Mouse (Mus musculus) liver, embryonic 11.5 days (tissue): Measurements from ENCODE around the gene Popdc3. TPM values are rescaled to one million over a fixed set of nuclear protein-coding genes. Genes with fewer than 3 reads are reported as not detected.
A peak's percentile ranks its signal among the peaks of the same experiment; 100 is the strongest.
"Not testable (repeated sequence)": the region's sequence is repeated elsewhere in the genome, so short reads cannot be mapped to it uniquely, and the experiment has no call there.

ENCODE experiments used
- ATAC-seq: fragments of 200-750 bp; cut with Nextera tagmentation; replicated peaks from 2 replicates; pipeline ENCODE4 v1.8.0; 2017; ENCODE audit warnings: moderate number of reproducible peaks, mild to moderate bottlenecking, moderate TSS enrichment, moderate library complexity; ENCODE audit not compliant: low FRiP score
- DNase-seq: peaks from one replicate; pipeline ENCODE4 v3.0.0-alpha.2; 2017; ENCODE audit warnings: low spot score
- H3K27ac ChIP-seq: fragments of 300-500 bp; sonication (generic); 2 replicates; pipeline ENCODE4 v1.5.1; 2014; ENCODE audit warnings: mild to moderate bottlenecking, low read depth, low read length, control low read depth
- H3K27me3 ChIP-seq: fragments of 300-500 bp; sonication (generic); replicated peaks from 2 replicates; pipeline ENCODE4 v1.6.1; 2014; ENCODE audit warnings: low read length, mixed read lengths; ENCODE audit not compliant: control insufficient read depth, insufficient read depth
- H3K36me3 ChIP-seq: fragments of 300-500 bp; sonication (generic); 2 replicates; pipeline ENCODE4 v1.6.1; 2014; ENCODE audit warnings: mild to moderate bottlenecking, low read length, moderate library complexity, mixed read lengths; ENCODE audit not compliant: control insufficient read depth, insufficient read depth
- H3K4me1 ChIP-seq: fragments of 300-500 bp; sonication (generic); replicated peaks from 2 replicates; pipeline ENCODE4 v1.6.1; 2014; ENCODE audit warnings: low read length, mixed read lengths; ENCODE audit not compliant: control insufficient read depth, insufficient read depth
- H3K4me2 ChIP-seq: fragments of 300-500 bp; sonication (generic); 2 replicates; pipeline ENCODE4 v1.6.1; 2014; ENCODE audit warnings: mild to moderate bottlenecking, control low read depth, moderate library complexity
- H3K4me3 ChIP-seq: fragments of 300-500 bp; sonication (generic); 2 replicates; pipeline ENCODE4 v1.5.1; 2014; ENCODE audit warnings: low read depth, low read length, control low read depth
- H3K9ac ChIP-seq: fragments of 300-500 bp; sonication (generic); 2 replicates; pipeline ENCODE4 v1.6.1; 2014; ENCODE audit warnings: low read depth, low read length, control low read depth
- H3K9me3 ChIP-seq: fragments of 300-500 bp; sonication (generic); 2 replicates; pipeline ENCODE4 v1.6.1; 2016; ENCODE audit warnings: low read length, inconsistent platforms, mixed read lengths; ENCODE audit not compliant: control insufficient read depth
- WGBS: fragments of 180-500 bp; shearing (Covaris S2); extraction: QIAGEN DNeasy Blood & Tissue Kit; methylation state at CpG from one replicate; pipeline ENCODE4 v1.1.7; 2014; 5-methylcytosine and 5-hydroxymethylcytosine counted together
- polyA plus RNA-seq: library from polyadenylated mRNA; unstranded; fragments of >200 nt; fragmentation: Nextera tagmentation; extraction: Ambion mirVana; gene quantifications from 2 replicates; pipeline ENCODE4 v1.2.1, GENCODE M21; 2014

Popdc3 gene
- polyA plus RNA-seq, 1 experiment from 2014 or later: 0.34 TPM

GRCm38 (mm10) chr10:45335434-45336422, 157.8 kb downstream of the Popdc3 start, which contains the start of gene Bves:
Gene Bves (plus strand): TSS chr10:45335772.
- 2% methylated on average over 107 of the region's 116 CpGs for WGBS
- Histone ChIP-seq H3K27ac (no peak within 1 kb of the TSS), H3K9ac (peak within 1 kb of the TSS; percentile 52; the same call in 1 of the 2 replicates), H3K4me1 (no peaks in the 10 kb centered on the region), H3K27me3 (peaks cover 34% of the 10 kb centered on the region), H3K36me3 (no peaks in the 10 kb centered on the region), H3K4me2 (peak within 1 kb of the TSS; percentile 81), H3K4me3 (peak within 1 kb of the TSS; percentile 62), H3K9me3 (no peaks in the 10 kb centered on the region)
- ATAC-seq: peak; percentile 54
- DNase-seq: peak; percentile 59

GRCm38 (mm10) chr10:45339106-45339505, 161.2 kb downstream of the Popdc3 start:
- 74% methylated on average over 7 of the region's 7 CpGs for WGBS
- no peak overlapping the region for H3K27ac ChIP-seq
- no peaks in the 10 kb centered on the region for H3K4me1 ChIP-seq
- no peak overlapping the region for H3K4me2 ChIP-seq
- no peaks in the 10 kb centered on the region for H3K9me3 ChIP-seq
- ATAC-seq (no peak), DNase-seq (no peak)
- H3K36me3 ChIP-seq: no peaks in the 10 kb centered on the region
- H3K4me3 ChIP-seq: no peak overlapping the region
- H3K27me3 ChIP-seq: peaks cover 29% of the 10 kb centered on the region
- no peak overlapping the region for H3K9ac ChIP-seq

GRCm38 (mm10) chr10:45344381-45344780, 166.5 kb downstream of the Popdc3 start:
- H3K36me3 ChIP-seq: no peaks in the 10 kb centered on the region
- ATAC-seq: no peak
- 92% methylated on average over 4 of the region's 4 CpGs for WGBS

GRCm38 (mm10) chr10:45345217-45345616, 167.3 kb downstream of the Popdc3 start:
- ATAC-seq (no peak), DNase-seq (no peak)
- H3K36me3 ChIP-seq: no peaks in the 10 kb centered on the region

More at GRCm38 (mm10) chr10:45344381-45344780, 166.5 kb downstream of the Popdc3 start:
- H3K4me2 ChIP-seq: no peak overlapping the region
- no peaks in the 10 kb centered on the region for H3K4me1 ChIP-seq
- H3K9me3 ChIP-seq: no peaks in the 10 kb centered on the region
- no peaks in the 10 kb centered on the region for H3K27me3 ChIP-seq
- no peak overlapping the region for H3K27ac ChIP-seq
- H3K9ac ChIP-seq: no peak overlapping the region
- no peak overlapping the region for H3K4me3 ChIP-seq
- DNase-seq: no peak

GRCm38 (mm10) chr10:45348143-45348542, 170.2 kb downstream of the Popdc3 start:
- H3K4me1 ChIP-seq, H3K36me3 ChIP-seq, ATAC-seq, DNase-seq, H3K4me2 ChIP-seq, H3K9ac ChIP-seq, H3K27me3 ChIP-seq, H3K9me3 ChIP-seq, H3K27ac ChIP-seq, H3K4me3 ChIP-seq: not testable (repeated sequence)
- WGBS: 87% methylated on average over 3 of the region's 3 CpGs

More at GRCm38 (mm10) chr10:45345217-45345616, 167.3 kb downstream of the Popdc3 start:
- H3K4me2 ChIP-seq: no peak overlapping the region
- no peak overlapping the region for H3K4me3 ChIP-seq
- H3K27ac ChIP-seq: no peak overlapping the region
- H3K9ac ChIP-seq: no peak overlapping the region
- 85% methylated on average over 9 of the region's 9 CpGs for WGBS
- no peaks in the 10 kb centered on the region for H3K27me3 ChIP-seq
- no peaks in the 10 kb centered on the region for H3K9me3 ChIP-seq
- no peaks in the 10 kb centered on the region for H3K4me1 ChIP-seq

- DNase-seq: no peak
- Histone ChIP-seq H3K4me3 (no peak overlapping the region), H3K27me3 (no peaks in the 10 kb centered on the region), H3K4me2 (no peak overlapping the region), H3K27ac (no peak overlapping the region), H3K9me3 (no peaks in the 10 kb centered on the region), H3K36me3 (no peaks in the 10 kb centered on the region), H3K9ac (no peak overlapping the region), H3K4me1 (no peaks in the 10 kb centered on the region)
- no peak for ATAC-seq
- 92% methylated on average over 6 of the region's 6 CpGs for WGBS
Measured at GRCm38 (mm10) chr10:45356091-45356490, 178.2 kb downstream of the Popdc3 start.

- DNase-seq (peak; percentile 15), ATAC-seq (no peak)
- Histone ChIP-seq H3K27me3 (no peaks in the 10 kb centered on the region), H3K36me3 (no peaks in the 10 kb centered on the region), H3K4me3 (no peak overlapping the region), H3K9me3 (no peaks in the 10 kb centered on the region), H3K9ac (no peak overlapping the region), H3K4me2 (no peak overlapping the region), H3K4me1 (no peaks in the 10 kb centered on the region), H3K27ac (no peak overlapping the region)
- WGBS: 46% methylated on average over 5 of the region's 5 CpGs
Measured at GRCm38 (mm10) chr10:45363396-45363795, 185.5 kb downstream of the Popdc3 start.

GRCm38 (mm10) chr10:45366987-45367705, 189.2 kb downstream of the Popdc3 start:
- DNase-seq: peak; percentile 16
- ATAC-seq: no peak
- WGBS: 80% methylated on average over 17 of the region's 17 CpGs
- Histone ChIP-seq H3K27ac (no peak overlapping the region), H3K36me3 (no peaks in the 10 kb centered on the region), H3K27me3 (no peaks in the 10 kb centered on the region), H3K9me3 (no peaks in the 10 kb centered on the region), H3K4me1 (no peaks in the 10 kb centered on the region), H3K4me3 (no peak overlapping the region), H3K4me2 (no peak overlapping the region), H3K9ac (no peak overlapping the region)
